Mouse (Mus musculus) embryonic fibroblast, embryonic 13.5 days (primary cell): ENCODE measurements around the gene Cpm.
"Not testable (repeated sequence)": the region's sequence is repeated elsewhere in the genome, so short reads cannot be mapped to it uniquely, and the experiment has no call there.

Experiments
- CTCF ChIP-seq: IDR thresholded peaks from 2 replicates; pipeline ENCODE4 v1.5.1; 2011; ENCODE audit warnings: mild to moderate bottlenecking, control low read depth, low read length, moderate library complexity, borderline replicate concordance; ENCODE audit not compliant: insufficient read depth
- POLR2A ChIP-seq: IDR thresholded peaks from 2 replicates; pipeline ENCODE4 v1.6.1; 2011; ENCODE audit warnings: low read depth, mild to moderate bottlenecking, control low read depth, low read length, moderate library complexity

DNA sequence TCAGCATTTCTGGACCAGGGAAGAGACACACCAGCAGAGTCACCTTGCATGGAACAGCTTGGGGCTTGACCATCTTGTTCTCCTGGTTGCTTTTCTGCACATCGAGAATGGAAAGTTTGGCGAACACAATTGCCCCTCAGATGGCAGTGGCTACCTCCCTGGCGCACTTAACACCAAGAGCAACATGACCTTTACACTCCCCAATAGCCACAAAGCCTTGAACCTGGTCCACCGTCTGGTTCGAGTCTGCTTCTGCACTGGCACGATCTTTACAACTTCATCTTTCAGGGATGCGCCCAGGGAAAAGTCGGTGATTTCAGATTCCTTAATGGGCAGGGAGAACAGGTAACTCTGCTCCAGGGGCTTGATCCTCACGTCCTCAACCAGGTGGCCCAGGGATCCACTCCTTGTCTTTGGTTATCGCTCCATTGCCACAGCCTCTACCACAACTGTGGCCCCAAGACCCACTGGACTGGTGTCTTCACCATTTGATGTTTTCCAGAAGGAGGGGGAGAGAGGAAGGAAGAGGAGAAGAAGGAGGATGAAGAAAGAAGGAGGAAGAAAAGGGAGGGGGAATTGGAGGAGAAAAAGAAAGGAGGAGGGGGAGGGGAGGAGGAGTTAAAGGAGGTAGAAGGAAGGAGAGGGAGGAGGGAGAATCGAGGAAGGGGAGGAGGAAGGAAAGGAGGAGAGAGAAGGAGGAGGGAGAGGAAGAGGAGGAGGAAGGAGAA, 40.7 kb upstream of the Cpm start:
- TF ChIP-seq CTCF, POLR2A: not testable (repeated sequence)
